Mouse (Mus musculus): ENCODE data around the gene Cpm.

Gene Cpm

DNA sequence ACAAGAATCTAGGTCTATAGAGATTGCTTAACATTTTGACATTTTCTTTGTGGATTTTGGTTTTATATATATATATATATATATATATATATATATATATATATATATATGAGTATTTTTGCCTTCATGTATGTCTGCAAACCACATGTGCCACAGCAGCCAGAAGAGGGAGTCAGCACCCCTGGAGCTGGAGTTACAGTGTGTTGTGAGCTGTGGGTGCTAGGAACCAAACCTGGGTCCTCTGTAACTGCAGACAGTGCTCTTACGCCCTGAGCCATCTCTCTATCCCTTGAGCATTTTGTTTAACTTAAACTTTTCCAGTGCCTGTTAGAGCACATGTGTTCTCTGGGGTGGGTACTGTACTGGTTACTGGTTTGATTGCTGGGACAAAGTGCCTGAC, 44.6 kb downstream of the Cpm start:
- in situ Hi-C loops (cut with MboI, MseI): loop anchor here (5.0 to 10.0 kb wide), 2 partner anchors 99 to 102 kb away; no protein-coding TSS in a partner anchor

DNA sequence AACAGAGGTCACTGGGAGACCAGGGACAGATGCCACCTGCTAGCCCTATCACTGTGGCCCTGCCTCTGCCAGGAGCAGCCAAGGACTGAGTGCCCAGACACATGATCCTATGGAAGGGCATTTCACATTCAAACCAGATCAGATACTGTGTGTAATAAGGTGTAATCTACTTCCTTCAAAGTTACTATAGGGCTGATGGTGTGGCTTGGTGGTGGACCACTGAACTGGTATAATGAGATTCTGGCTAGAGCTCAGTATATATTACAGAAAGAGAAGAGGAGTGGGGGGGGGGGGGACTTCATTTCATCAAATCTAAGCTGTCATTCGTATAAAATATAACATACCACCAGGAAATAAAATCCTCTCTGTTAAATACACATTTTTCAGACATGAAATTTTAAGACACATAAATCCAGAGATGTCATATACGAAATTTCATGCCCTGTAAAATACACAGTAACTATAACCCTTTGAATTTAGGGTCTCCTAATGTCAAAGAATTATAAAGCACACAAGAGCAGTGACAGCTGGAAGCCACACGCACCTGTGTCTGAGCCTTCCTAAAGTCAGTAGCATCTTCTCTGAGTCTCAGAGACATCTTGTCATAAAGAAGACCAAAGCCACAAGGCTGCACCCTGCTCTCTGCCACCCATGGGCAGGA, 45.2 kb downstream of the Cpm start:
- in situ Hi-C loops (cut with MboI, MseI): loop anchor here (5.0 to 10.0 kb wide), 2 partner anchors 100 to 102 kb away; no protein-coding TSS in a partner anchor

- in situ Hi-C loops (cut with MboI, MseI): loop anchor here in 1 of 2 experiments (10.0 kb wide), 1 partner anchor 101 kb away; no protein-coding TSS in a partner anchor
Measured at GRCm38 (mm10) chr10:117675096-117676035, 46.1 kb downstream of the Cpm start.

GRCm38 (mm10) chr10:117676036-117676643, 46.8 kb downstream of the Cpm start:
- in situ Hi-C loops (cut with MboI, MseI): loop anchor here in 1 of 2 experiments (10.0 kb wide), 1 partner anchor 101 kb away; no protein-coding TSS in a partner anchor

DNA sequence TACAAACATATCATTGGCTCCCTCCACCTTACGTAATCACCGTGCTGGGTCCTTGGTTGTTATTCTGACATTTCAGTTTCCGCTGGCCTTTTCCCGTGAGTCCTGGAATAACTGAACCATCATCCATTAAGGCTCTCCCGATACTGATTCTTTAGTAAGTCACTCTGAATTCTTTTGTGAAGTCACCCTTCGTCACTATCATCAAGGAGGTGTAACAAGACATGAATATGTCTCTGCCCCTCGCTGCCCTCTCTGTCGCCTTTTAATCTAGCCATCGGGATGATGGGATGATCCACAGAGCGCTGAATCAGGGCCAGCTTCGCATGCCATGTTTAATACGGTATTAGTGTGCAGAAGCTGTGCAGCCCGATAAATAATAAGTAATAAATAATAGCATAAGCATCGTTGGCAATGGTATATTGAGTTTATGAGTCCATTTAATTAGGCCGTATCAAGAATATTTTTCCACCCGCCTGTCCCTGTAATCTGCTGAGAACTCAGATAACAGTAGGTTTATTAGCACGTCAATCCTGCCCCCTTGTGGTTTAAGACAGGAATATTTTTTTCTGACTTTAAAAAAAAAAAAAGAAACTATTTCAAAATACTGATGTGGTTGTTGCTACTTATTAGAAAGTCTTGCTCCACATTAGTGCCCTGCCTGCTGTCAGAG, 47.5 kb downstream of the Cpm start:
- in situ Hi-C loops (cut with MboI, MseI): loop anchor here in 1 of 2 experiments (10.0 kb wide), 1 partner anchor 102 kb away; no protein-coding TSS in a partner anchor

GRCm38 (mm10) chr10:117677494-117678236, 48.4 kb downstream of the Cpm start:
- in situ Hi-C loops (cut with MboI, MseI): loop anchor here in 1 of 2 experiments (10.0 kb wide), 1 partner anchor 103 kb away; no protein-coding TSS in a partner anchor

- in situ Hi-C loops (cut with MboI, MseI): loop anchor here in 1 of 2 experiments (10.0 kb wide), 1 partner anchor 104 kb away; no protein-coding TSS in a partner anchor
Measured at GRCm38 (mm10) chr10:117678357-117678756, 49.1 kb downstream of the Cpm start.

GRCm38 (mm10) chr10:117679029-117679686, 49.9 kb downstream of the Cpm start:
- in situ Hi-C loops (cut with MboI, MseI): loop anchor here in 1 of 2 experiments (10.0 kb wide), 1 partner anchor 104 kb away; no protein-coding TSS in a partner anchor

DNA sequence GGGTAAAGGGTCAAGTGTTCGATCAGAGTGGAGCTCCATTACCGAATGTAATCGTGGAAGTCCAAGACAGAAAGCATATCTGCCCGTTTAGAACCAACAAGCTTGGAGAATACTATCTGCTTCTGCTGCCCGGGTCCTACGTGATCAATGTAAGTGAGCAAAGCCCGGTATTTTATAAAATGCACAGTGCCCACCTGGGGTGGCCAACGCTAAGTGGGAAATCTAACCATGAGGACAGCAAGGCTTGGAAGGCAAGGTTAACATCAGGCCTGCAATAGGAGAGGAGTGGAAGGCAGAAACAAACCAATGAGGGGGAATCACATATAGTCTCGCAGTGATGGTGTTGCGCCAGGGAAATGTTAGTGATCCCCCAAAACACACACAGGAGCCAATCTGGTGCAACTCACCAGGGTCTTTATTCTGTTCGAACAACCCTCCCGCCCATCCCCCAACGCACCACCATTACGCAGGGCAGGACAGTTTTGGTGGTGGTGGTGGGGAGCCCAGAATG, 50.7 kb downstream of the Cpm start:
- in situ Hi-C loops (cut with MboI, MseI): loop anchor here (5.0 to 10.0 kb wide), 5 partner anchors 105 to 395 kb away; partner anchors contain the start of gene Lyz2 (in 1 of the 2)

DNA sequence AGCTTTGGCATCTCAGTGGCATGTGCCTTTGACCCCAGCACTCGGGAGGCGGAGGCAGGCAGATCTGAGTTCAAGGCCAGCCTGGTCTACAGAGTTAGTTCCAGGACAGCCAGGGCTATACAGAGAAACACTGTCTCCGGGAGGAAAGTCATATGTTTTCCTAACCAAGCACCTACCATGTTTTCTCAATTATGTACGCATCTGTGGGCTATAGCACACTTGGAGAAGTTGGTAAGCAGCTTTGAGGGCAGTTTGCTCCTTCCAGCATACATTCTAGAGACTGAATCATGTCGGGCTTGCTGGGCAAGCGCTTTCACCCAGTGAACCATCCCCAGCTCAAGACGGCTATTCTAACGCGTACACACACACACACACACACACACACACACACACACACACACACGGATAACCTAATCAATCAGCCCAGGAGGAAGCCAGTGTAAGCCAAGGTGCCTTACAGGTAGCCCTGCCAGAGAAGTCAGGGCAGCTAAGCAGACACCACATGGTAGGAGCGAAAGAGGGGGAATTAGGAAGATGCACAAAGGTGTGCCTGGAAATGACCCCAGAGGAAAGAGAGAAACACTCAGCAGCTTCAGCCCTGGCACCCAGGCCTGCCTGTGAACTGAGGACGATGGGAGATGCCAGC, 51.7 kb downstream of the Cpm start:
- in situ Hi-C loops (cut with MboI, MseI): loop anchor here (5.0 to 10.0 kb wide), 4 partner anchors 164 to 396 kb away; partner anchors contain the start of gene Lyz2 (in 1 of the 2)

GRCm38 (mm10) chr10:117681543-117681942, 52.2 kb downstream of the Cpm start:
- in situ Hi-C loops (cut with MboI, MseI): loop anchor here (5.0 to 10.0 kb wide), 4 partner anchors 164 to 397 kb away; partner anchors contain the start of gene Lyz2 (in 1 of the 2)

- in situ Hi-C loops (cut with MboI, MseI): loop anchor here (5.0 to 10.0 kb wide), 4 partner anchors 165 to 397 kb away; partner anchors contain the start of gene Lyz2 (in 1 of the 2)
Measured at GRCm38 (mm10) chr10:117681999-117682857, 52.9 kb downstream of the Cpm start.

- in situ Hi-C loops (cut with MboI, MseI): loop anchor here (5.0 to 10.0 kb wide), 4 partner anchors 166 to 398 kb away; partner anchors contain the start of gene Lyz2 (in 1 of the 2)
Measured at GRCm38 (mm10) chr10:117682858-117683733, 53.8 kb downstream of the Cpm start.

GRCm38 (mm10) chr10:117683734-117684037, 54.4 kb downstream of the Cpm start:
- in situ Hi-C loops (cut with MboI, MseI): loop anchor here (5.0 to 10.0 kb wide), 4 partner anchors 166 to 399 kb away; partner anchors contain the start of gene Lyz2 (in 1 of the 2)

- in situ Hi-C loops (cut with MboI, MseI): loop anchor here (5.0 to 10.0 kb wide), 4 partner anchors 167 to 400 kb away; partner anchors contain the start of gene Lyz2 (in 1 of the 2)
Measured at GRCm38 (mm10) chr10:117684298-117685170, 55.2 kb downstream of the Cpm start.
